Mouse (Mus musculus) urinary bladder, adult 18-20 months (tissue): ENCODE measurements around the gene Fbln5.
A peak's percentile ranks its signal among the peaks of the same experiment; 100 is the strongest.

Source experiments
- DNase-seq, 2 experiments: peaks; one replicate each; pipeline ENCODE4 v3.0.0; 2022; ENCODE audit warnings: low spot score in 2 of 2, mixed read lengths in 2 of 2

Gene Fbln5

DNA sequence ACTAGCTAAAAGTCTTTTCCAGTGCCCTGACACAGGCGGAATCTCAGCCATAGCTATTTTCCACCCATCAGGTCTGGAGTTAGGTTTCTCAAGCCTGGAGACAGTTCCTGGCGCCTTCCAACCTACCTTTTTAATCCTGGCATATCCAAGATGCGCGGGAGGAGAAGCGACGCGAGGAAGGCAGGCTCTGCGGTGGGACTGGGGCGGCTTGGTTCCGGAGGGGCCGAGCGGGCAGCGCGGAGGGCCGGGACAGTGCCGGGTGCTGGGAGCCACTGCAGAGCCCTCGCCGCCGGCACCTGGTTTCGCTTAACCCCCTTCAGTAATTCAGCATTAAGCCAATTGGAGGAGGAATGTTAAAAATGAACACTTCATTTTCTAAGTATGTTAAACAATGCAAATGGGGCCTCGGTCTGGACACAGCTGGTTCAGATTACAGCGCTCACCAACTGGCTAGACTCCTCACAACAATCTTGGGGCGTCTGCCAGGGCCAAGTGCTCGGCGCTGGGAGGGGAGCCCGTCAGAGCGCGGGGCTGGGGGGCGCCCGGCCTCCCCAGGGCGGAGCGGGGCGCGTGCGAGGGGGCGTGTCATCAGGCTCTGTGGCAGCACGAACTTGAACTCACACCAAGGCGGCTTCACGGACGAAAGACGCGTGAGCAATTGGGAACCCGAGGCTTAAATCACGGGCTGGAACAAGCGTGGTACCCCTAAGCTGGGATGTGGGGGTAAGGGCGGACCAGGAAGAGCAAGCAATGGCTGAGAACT, at the start of gene Fbln5:
TSS of gene Fbln5 (minus strand) at position 448 of the 763 bp plus-strand sequence.
- peak; percentile 28 to 64 for DNase-seq

DNA sequence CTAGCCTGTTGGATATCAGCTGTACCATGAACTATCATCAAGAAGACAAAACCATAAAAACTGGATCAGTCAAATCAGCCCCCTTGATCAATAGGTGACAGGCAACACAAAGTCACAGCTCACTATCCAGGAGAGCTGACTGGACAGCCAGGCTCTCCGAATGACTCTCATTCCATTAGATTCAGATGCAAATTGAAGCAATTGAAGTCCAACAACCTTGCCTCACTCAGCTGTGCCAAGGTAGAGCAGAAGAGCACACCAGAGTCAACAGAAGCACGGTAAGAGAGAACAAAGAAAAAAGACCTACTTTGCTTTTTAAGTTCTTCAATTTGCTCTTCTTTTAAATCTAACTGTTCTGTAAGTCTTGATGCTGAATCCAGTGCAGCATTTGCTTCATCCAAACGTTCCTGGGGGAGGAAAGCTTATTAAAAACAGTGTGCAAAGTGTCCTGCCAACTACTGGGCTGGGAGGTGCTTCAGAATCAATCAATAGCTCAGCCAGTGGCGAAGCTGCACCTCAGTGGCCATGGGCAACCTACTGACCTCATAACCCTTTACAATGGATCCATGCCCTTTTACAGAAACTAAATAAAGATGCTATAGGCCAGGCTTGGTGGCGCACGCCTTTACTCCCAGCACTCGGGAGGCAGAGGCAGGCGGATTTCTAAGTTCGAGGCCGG, 43.6 kb upstream of the Fbln5 start:
- DNase-seq = no peak

DNA sequence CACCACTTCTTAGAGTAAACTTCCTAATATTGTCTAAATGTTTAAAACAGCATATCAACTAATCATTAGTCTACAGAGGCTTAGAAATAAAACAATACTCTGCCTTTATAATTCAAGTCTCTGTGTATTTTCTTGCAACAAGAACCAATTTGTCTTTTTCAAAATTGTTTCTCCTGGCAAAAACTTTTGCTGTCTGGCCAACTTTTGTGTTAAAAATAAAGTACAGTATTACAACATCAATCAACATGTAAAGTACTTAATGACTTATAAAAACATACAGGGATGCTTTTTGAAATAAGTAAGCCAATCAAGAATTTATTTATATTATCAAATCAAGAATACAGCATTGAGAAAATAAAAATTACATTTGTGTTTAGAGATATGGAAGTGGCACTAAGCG, 41.4 kb upstream of the Fbln5 start:
- no peak for DNase-seq

DNA sequence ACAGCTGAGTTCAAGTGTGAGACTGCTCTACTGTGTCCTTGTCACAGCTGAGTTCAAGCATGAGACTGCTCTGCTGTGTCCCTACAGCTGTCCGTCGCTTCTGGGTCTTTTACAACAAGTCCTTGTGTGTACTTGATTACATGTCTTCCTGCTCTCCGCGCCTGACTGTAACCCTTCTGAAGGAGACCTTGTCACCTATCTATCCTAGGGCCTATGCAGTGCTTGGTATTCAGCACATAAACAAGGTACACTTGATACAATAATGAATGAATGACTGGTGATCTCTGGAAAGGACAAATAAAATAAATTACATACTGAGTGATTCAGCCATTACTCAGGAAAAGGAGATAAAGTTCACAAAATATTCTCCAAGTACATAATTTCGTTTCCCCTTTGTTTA, 39.2 kb upstream of the Fbln5 start:
- DNase-seq = no peak

DNA sequence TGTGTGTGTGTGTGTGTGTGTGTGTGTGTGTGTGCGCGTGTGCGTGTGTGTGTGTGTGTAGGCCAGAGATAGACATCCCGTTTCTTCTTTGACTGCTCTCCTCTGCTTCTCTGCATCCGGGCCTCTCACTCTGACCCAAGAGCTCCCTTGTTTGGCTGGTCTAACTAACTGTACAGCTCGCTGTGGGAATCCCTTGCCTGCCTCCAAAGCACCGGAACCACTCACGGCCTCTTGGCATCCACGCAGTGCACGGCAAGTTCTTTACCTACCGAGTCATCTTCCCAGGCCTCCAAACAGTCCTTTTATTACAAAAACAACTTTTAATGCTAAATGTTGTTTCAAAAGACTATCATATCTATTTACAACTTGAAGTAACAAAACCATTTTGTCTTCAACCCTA, 35.5 kb upstream of the Fbln5 start:
- DNase-seq = no peak

DNA sequence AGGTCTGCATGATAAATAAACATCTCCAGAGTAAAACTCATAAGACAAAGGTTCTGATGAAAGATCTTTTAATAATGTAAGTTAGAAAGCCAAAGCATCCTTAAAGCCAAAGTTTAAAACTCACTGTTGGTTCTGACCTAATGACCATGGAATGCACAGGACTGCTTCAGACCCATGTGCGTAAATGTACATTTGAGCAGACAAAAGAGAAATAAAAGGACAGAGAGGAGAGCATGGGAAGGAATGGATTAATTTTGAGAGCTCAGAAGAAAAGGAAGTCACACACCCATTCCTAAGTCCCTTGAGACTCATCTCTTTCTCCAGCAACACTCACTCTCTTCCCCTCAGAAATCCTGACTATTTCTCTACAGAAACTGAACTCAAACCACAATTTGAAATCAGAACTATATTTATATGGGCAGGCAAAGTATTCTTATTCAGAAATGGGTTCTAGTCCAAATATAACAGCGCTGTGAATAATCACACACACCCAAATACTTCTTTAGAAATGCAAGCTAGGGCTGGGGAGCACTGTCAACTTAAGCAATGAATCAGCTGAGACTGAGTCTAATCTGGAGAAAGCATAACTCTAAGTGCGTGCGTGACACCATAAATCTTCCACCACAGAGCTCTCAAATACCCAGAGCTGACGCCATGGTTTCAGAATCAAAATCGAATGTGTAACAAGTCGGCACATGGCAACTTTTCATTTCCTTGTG, 33.1 kb upstream of the Fbln5 start:
- DNase-seq = no peak

DNA sequence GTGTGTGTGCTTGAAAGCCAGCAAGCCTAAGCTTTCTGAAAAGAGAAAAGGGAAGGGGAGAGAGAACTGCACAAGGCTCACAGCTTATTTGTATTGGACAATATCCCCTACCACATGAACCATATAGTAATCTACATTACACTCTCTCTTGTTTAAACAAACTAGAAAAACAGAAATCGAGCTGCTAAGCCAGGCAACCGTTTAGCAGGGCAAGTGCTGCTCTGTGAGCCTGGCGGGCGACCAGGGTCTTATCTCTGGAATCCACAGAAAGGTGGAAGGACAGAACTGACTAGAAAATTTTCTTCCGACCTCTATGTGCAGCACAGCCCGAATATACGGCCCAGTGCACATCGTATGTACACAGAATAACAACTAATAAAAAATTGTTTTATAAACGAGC, 32.5 kb upstream of the Fbln5 start:
- DNase-seq = no peak

DNA sequence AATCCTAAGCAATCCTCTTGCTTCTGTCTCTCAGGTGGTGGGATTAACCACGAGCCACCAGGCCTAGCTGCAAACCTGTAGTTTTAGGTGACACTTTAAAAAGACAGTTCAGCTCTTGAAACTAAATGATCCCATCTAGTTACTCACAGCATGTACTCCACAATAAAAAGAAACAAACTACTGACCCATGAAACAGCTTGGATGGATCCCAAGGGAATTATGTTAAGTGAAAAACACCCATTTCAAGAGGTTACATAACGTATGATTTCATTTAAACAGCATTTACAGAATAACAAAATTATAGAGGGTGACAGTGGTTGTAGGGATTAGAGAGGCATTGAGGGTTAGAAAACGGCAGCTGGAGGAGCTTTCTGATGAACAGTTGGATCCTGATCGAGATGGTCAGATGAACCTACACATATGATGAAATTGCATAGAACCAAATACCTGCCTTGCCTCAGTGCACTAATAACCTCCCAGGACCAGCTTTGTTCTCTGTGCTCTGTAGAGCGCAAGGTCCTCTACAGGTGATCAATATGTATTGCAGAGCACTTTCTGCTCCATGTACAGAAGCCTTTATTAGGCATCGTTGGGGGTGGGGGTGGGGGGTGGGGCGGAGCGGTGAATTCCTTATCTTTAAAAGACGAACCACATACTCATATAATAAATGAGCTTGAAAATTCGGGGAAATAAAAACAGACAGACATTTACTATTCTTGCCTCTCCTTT, 17.9 kb upstream of the Fbln5 start:
- DNase-seq = no peak

DNA sequence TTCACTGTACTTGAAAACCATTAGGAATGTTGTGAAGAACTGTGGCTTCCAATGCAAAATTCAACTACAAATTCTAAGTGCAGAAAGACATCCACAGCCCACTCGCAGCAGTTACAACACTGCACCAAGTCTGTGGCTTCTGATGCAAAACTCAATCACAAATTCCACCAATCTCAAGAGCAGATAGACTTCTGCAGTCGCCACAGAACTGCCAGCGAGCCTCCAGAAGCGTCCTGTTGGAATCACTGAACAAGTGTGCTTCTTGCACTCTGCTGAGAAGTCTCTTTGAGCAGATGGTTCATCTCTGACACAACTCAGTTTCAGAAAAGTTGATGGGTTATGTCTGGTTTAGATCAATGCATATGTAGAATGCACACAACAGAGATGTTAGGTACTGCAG, 15.9 kb upstream of the Fbln5 start:
- DNase-seq = no peak

DNA sequence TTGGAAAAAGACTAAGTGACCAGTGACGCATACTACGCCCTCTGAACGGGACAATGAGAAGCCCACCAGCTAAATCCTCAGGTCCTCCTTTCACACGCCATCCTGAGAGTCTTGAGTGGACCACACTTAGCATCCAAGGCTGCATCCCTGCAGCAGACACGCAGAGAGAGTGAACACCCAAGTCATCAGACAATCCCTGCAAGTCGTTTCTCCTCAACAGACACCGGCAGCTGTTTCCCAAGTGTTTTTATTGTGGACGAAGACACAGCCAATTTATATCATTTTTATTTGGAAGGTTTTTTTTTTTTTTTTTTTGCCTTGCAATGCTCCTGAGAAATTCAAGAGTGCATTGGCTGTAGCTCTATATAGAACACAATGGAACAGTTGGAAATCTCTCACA, 14.9 kb upstream of the Fbln5 start:
- DNase-seq = no peak

DNA sequence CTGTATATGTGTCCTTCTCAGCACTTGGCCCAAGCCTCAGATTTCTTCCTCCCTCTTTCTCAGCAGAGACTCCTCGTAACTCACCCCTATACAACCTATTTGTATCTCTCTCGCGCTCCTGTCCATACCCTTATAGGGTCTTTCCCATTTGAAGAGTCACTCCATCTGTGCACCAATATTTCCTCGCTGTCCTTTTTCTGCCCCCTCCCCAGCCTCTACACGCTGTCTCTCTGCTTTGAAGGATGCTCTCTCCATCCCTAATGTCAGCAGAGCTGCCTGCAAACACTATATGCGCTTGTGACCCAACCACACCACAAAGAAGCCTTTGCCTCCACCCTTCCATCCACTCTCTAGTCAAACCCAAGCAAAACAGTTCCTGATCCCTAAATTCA, 14.3 kb upstream of the Fbln5 start:
- no peak for DNase-seq

DNA sequence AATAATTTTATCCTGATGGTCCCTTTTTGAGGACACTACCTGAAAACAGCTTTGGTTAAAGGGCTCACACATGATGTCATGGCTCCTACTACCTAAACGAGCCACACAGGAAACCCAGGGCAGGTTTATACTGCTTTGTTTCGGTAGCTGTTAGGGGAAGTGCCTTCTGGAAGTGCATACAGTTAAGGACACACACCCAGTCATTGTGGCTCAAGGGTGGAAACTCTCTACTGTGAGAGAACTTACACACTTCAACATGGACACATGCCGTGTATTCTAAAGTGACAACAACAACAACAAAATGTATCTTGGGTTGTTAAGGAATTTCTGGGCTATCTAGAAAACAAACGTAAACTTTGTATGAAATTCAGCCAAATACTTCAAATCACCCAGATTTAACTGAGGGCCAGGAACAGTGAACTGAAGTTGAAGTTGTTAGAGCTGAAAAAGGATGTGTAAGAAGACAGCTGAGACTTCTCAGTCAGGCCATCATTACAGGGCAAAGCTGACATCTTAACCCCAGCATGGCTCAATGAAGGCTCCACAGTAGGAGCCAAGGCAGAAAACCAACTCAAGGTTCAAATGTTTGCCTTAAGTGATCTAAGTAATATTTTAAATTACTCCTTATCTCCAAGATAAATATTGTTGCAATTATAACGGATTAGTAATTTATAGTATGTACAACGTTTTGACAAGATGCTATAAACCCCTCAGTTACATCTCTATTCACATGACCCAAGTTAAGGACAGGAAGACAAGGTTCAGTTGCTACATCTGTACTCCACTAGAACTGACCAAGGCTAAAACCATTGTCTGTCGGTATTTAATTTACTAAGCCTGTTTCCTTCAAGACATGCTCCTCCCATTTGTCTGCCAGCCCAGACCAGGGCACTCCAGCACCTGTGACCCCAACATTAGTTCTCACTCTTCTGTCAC, 13.6 kb upstream of the Fbln5 start:
- DNase-seq = no peak

DNA sequence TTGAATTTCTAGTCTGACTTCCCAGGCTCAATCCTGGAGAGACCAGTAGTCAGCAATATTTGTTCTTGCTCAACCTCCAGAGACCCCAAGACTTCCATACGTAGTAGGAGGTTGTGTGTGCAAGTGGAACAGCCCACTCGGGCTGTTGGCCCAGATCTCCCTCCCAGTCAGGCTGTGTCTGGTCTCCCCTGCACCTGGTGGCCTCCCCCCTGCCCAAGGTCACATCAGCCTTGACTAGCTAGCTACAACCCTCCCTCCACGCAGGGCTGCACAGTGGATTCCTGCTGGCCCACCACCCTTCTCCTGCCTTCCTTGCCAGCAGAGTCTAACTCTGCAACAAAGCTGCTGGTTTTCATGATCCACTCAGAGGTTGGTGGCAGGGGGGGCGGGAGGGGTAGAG, 12.4 kb upstream of the Fbln5 start:
- DNase-seq = no peak

DNA sequence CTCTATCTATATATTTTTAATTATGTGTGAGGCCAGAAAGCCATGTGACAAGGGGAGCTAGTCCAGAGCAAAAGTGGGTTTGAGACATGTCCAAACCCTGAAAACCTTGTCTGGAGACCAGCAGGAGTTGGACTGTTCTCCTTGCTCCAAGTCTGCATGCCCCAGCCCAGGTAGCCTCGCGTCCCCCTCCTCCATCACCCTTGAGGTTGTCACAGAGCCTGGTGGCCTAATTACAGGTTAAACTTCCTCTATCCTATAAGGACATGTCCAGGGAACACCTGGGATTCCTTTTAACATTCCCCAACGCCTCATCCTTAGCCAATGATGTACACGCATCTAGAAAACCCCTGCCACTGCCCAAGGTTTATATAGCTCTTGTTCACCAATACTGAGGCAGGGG, 4.3 kb upstream of the Fbln5 start:
- DNase-seq = no peak

DNA sequence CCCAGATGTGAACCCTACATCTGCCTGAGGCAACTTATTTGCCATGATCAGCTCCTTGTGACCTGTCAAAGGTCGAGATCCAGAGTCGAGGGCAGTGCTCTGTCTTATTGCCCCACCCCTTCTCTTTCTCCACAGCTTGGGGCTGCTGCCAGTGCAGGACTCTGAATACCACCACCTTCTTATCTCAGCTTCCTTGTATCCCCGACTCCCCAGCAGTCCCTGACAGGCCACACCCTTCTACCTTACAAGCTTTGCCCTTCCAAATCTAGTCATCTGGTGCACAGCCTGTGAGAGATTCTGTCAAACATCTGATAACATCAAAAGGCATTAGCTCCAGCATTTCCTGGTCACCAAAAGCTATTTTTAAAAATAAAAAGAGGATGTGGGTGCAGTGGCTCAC, 2.7 kb upstream of the Fbln5 start:
- DNase-seq = no peak

DNA sequence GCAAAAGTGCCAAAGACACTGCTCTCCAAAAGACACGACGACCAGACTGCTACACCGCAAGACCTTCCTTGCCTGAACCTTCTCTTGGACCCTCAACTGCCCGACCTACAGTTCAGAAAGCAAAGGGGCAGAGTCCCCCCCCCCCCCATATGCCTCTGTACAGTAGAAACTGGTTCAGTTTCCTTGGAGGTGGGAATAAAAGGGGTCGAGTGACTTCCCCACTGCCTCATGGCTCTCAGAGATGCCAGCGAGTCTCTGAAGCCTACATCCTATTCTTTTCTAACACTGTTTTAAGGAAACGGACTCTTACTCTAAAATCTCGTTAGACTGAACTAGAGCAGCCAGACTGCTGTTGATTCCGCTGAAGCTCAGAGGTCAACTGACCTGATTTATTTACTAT, 715 bp upstream of the Fbln5 start:
- no peak for DNase-seq

DNA sequence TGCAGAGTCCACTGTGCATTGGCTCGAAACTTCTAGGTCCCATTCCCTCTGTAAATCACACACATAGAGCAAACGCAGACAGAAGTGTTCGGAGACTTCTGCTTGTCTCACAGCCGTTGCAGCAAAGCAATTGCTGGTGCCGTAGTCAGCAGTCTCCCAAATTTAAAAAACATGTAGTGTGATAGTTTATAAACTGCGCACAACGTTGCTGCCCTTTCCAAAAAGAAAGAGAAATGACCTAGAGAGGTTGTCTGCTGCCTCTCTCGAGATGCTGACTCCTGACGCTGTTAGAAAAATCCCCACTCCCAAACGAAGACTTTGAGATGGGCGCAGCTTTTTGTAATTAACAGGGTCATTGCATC, 628 bp downstream of the Fbln5 start:
- DNase-seq = no peak

DNA sequence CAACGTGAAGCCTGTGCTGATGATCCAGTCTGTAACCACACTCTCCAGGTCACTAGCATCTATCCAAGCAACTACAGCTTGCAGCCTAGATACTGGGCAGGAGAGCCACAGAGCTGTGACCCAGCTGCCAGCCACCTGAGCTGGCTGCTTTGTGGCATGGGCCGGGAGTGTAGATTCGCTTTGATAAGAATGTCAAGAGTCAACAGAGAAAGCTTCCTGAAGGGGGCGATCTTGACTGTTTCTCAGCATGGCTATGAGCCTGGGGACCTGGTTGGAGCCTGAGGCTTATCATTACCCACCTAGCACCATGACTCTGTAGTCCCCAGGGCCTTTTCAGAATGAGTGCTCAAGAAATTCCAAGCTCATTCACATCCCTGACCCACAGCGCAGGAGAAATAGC, 2.0 kb downstream of the Fbln5 start:
- DNase-seq = no peak

DNA sequence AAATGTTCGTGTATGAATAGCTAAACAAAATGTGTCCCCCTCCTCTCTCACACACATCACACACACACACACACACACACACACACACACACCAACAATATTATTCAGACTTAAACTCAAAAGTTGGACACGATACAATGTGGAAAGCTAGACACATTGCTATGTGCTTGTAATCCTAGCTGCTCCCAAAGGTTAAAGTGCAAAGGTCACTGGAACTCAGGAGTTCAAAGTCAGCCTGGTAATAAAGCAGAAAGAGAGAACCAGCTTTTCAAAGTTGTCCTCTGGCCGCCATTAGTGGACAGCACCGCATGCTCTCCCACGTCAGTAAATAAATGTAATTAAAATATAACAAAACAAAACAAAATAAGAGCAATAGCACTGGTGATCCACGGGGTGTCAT, 3.1 kb downstream of the Fbln5 start:
- DNase-seq = no peak

DNA sequence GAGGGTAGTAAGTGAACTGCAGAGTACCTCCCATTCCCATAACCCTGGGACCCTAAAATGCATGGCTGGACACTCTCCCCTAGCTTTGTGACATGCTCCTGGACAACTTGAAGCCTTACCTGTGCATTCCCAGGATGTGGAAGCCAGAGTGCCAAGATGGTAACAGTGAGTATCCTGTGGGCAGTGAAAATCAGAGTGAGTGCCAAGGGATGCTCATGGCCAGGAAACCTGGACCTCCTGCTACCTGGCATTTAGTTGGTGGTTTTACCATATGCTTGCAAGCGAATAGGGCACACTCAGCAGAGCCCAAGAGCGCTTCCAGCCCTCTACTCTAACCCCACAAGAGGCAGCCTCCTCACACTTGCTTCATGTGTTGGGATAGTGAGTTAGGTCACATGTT, 4.4 kb downstream of the Fbln5 start:
- no peak for DNase-seq

DNA sequence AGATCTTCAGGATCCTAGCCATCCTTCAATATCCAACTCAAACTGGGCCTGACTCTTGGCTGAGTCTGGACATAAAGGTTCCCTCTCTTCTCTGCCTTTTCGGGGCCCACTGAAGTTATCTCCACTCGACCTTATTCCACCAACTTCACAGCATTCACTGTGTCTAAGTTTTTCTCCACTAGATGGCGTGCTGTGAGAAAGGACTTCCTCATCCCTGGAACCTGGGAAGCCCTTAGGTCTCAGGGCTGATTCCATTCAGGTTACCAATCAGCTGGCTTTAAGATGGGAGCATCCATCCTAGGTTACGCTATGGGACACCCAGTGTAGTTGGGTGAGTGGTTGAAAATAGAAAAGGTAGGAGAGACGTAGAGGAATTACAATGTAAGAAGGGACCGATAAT, 7.7 kb downstream of the Fbln5 start:
- DNase-seq = no peak
